Mouse (Mus musculus): ENCODE data around the gene Cdkl1.

Cdkl1 gene

DNA sequence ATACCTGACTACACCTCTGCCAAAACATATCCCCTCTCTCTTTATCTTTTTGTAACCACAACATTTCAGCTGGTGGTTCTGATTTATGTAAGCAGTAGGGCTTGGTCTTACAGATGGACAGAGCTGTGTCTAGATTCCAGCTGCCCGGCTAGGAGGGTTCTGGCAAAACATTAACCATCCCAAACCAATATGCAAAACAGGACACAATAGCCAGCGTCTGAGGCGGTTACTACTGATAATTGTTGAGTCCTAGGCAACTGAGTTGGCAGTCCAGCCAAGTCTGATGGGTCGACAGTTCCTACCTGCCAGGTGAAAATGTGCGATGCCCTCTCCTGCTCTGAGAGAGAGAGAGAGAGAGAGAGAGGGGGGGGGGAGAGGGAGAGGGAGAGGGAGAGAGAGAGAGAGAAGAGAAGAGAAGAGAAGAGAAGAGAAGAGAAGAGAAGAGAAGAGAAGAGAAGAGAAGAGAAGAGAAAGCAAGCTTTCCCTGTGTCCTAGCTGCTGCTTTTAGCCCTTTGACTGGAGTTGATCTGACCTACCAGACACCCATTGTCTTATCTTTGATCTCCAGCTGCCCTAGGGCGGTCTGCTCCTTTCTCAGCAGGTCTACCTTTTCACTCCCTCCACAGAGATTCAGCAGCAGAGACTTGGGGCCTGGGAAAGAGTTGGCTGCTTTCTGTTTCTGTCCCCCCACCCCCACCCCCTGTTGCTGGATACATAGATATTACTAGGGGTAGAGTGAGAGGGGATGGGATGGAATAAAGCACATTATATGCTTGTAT is 7.6 kb downstream of the Cdkl1 start:
- peak; percentile 36 for DNase-seq

DNA sequence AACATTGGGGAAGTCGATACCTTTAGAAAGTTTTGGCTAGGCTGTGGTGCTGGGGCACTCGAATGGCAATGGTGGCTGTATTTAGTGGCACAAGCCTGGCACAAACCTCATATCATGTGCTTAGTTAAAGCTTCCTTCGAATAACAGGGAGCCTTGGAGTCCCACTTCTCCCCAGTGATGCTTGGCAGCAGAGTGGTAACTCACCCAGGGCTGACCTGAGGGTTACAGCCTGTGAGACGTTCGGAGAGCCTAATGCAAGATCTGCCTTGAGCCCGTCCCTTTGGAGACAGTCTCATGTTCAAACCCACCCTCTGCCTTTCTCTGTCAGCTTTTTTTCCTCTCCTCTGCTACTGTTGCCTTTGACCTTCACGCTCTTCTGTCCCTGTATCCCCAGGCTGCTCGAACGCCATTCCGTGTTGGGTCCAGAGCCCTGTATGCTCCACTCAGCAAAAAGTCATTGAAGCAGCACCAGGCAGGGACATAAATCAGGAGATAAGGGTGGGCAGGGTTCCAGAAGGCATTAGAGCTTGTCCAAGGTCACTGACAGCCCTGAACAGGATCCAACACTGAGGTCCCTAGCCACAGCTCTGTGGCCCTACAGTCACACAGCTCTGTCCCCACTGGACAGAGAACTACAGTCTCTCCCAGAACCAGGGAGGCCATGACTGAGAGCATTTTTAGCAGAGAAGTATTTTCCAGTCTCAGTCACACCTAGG is 9.0 kb downstream of the Cdkl1 start:
- DNase-seq: peak; percentile 75

DNA sequence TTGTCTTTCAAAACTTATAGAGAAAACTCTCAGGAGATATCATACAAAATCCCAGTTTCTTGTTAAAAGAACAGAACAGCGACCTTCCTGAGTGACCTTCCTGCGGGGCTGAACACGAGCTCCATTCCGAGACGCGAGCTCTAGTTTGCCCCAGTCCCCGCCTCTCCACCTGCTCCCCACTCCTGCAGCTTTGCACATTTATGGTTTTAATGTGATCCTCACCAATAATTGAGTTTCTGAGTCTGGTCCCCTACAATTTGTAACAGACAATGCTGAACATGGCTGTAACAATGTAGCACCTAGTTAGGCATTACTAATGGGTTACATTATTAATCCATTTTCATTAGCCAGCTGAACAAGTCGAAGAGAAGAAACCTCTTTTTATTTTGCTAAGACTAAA is 9.6 kb downstream of the Cdkl1 start:
- peak; percentile 55 for DNase-seq

GRCm38 (mm10) chr12:69777957-69778356 is 13.1 kb downstream of the Cdkl1 start:
- DNase-seq: no peak

- DNase-seq: no peak
Observed at GRCm38 (mm10) chr12:69777341-69777730, 13.7 kb downstream of the Cdkl1 start.

GRCm38 (mm10) chr12:69776607-69777340 is 14.3 kb downstream of the Cdkl1 start:
- no peak for DNase-seq

- no peak for DNase-seq
Observed at GRCm38 (mm10) chr12:69768841-69769240, 22.2 kb downstream of the Cdkl1 start.

DNA sequence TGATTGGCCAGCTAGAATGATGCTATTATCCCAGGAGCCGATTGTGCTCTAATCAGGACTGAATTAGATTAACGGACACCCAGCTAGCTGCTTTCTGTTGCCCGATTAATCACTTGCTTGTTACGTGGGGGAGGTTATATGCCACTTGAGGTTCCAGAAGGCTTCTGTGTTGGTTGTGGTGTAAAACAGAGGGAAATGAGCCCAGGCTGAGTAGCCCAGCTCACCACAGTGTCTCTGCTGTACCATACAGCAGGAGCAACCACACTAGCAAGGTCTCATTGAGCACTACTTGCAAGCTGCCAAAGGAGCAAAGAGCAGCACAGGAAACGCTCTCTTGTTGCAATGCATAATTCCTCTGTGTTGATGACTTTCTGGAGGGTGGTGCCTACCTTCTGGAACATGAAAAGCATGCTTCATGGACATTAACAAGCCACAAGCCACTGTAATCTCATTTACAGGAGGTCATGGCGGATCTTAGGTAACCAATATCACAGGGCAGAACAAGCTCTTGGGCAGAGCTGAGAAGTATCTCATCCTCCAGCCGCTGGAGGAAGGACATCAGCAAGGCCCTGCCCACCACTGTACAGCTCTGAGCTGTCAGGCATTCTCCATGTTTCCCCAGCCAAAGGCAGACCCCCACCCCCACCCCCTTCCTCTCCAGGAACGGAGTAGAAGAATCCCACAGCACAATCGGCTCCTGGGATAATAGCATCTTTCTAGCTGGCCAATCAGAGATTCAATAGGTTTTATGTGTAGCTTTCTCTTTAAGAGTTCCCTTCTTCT is 23.4 kb downstream of the Cdkl1 start:
- DNase-seq: no peak

GRCm38 (mm10) chr12:69766185-69766904 is 24.7 kb downstream of the Cdkl1 start:
- DNase-seq: no peak

DNA sequence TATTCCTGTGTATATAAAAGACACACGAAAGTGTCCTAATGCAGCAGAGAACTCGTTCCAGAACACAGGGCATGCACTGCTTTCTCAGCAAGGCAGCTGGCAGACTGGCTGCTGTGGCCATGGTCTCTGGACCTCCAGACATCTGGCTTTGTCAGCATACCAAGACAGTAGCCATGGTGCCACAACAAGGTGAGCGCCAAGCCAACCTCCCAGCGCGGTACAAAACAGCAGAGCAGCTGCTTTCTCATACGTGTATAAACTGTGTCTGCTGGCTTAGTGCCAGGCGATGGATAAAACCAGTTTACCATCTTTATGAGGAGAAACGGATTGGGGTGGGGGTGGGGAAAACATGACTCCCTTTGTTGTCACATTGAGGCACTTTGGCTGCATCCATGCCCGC is 25.5 kb downstream of the Cdkl1 start:
- no peak for DNase-seq

- DNase-seq: peak; percentile 98
Observed at GRCm38 (mm10) chr12:69761603-69762002, 29.5 kb downstream of the Cdkl1 start.

- peak; percentile 86 for DNase-seq
Observed at GRCm38 (mm10) chr12:69760743-69761406, 30.2 kb downstream of the Cdkl1 start.

DNA sequence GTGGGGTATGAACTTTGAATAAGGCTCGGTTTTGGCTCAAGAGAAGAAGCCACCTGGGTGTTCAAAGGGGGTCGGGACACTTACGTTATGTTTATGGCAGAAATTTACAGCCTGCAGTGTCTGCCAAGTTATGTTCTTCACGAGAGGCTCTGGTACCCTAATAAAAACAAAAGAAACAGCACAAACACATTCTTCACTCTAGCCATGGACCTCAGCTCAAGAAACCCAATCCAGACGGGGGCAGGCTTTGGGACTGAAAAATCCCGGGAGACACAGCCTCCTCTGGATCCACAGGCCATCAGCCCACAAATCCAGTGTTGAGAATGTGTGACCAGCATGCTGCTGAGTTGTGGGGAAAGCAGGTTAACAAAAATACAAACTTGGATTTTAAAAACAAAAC is 31.1 kb downstream of the Cdkl1 start:
- DNase-seq: peak; percentile 91

- DNase-seq: no peak
Observed at GRCm38 (mm10) chr12:69759267-69759885, 31.7 kb downstream of the Cdkl1 start.

GRCm38 (mm10) chr12:69758221-69759185 is 32.6 kb downstream of the Cdkl1 start:
- DNase-seq: peak; percentile 94

DNA sequence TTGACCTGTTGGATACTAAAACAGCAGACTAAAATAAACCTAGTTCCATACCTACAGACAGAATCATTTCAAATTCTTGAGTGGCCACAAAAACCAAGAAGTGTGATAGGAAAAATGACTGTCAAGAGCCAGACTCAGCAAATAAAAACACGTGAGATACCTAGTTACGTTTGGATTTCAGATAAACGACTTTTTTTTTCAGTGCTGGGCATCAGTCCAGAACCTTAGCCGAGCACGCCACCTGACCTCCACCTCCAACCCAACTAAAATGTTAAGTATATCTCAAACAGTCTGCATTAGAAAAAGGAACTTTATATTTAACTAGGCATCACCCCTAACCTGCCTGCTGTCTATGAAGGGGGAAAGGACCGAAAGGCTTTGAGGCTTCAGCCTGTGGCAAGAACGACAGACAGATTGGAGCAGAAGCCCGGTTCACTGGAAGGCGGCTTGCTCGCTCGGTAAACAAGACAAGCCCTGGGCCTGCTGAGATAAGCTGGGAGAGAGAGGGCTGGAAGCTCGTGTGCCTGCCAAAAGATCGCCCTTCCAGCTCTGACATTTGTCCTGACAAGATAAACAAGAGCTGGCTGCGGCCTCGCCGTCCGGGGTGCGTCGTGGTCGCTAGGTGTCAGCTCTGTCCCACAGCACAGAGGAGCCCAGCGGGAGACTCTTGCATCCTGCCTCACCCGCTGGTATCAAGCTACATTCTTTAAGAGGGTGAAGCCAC is 33.5 kb downstream of the Cdkl1 start:
- DNase-seq: peak; percentile 98

- no peak for DNase-seq
Observed at GRCm38 (mm10) chr12:69756015-69756414, 35.1 kb downstream of the Cdkl1 start.

GRCm38 (mm10) chr12:69753936-69754335 is 37.1 kb downstream of the Cdkl1 start:
- DNase-seq: peak; percentile 65

- DNase-seq: peak; percentile 98
Observed at GRCm38 (mm10) chr12:69751864-69752341, 39.2 kb downstream of the Cdkl1 start.

Data from heart, adult 11 months (tissue).